Mouse (Mus musculus) myocyte (in vitro differentiated cells): ENCODE results near the gene Sypl. TPM values are rescaled to one million over a fixed set of nuclear protein-coding genes. Genes with fewer than 3 reads are reported as not detected.

Experiments used
- H3K27me3 ChIP-seq: one replicate; pipeline ENCODE4 v1.6.1; 2011; ENCODE audit not compliant: control insufficient read depth, insufficient read depth, insufficient read length
- H3K36me3 ChIP-seq: one replicate; pipeline ENCODE4 v1.6.1; 2011; ENCODE audit not compliant: control insufficient read depth, insufficient read depth
- H3K4me2 ChIP-seq: one replicate; pipeline ENCODE4 v1.6.1; 2011; ENCODE audit warnings: low read depth, control low read depth
- H3K4me3 ChIP-seq: one replicate; pipeline ENCODE4 v1.5.1; 2011; ENCODE audit warnings: mild to moderate bottlenecking, control low read depth, moderate library complexity
- H3K79me2 ChIP-seq: one replicate; pipeline ENCODE4 v1.6.1; 2011; ENCODE audit not compliant: control insufficient read depth, insufficient read depth
- H3ac ChIP-seq: one replicate; pipeline ENCODE4 v1.6.1; 2011; ENCODE audit not compliant: control insufficient read depth, insufficient read length
- MYOG ChIP-seq, 3 experiments: IDR thresholded peaks; one replicate each; pipeline ENCODE4 v1.6.1; 2011; ENCODE audit warnings: control low read depth in 2 of 3, low read depth in 2 of 3, mild to moderate bottlenecking in 2 of 3; ENCODE audit not compliant: insufficient read length in 2 of 3, control insufficient read depth in 1 of 3, insufficient read depth in 1 of 3
- SRF ChIP-seq: IDR thresholded peaks from one replicate; pipeline ENCODE4 v1.6.1; 2011; ENCODE audit warnings: low read depth; ENCODE audit not compliant: control insufficient read depth, insufficient read length
- TCF12 ChIP-seq: IDR thresholded peaks from one replicate; pipeline ENCODE4 v1.6.1; 2011; ENCODE audit warnings: mild to moderate bottlenecking, control low read depth; ENCODE audit not compliant: poor library complexity, insufficient read depth, severe bottlenecking
- TCF3 ChIP-seq: IDR thresholded peaks from one replicate; pipeline ENCODE4 v1.6.1; 2011; ENCODE audit warnings: low read depth, control low read depth; ENCODE audit not compliant: insufficient read length
- USF1 ChIP-seq: IDR thresholded peaks from one replicate; pipeline ENCODE4 v1.6.1; 2011; ENCODE audit warnings: low read depth, mild to moderate bottlenecking, control low read depth, moderate library complexity
- polyA plus RNA-seq: library from polyadenylated mRNA; unstranded; fragments of >200 nt; fragmentation: generic; extraction: Trizol; gene quantifications from one replicate; pipeline ENCODE4 v1.2.1, GENCODE M21; 2012; ENCODE audit warnings: missing spikeins

The Sypl gene
- polyA plus RNA-seq, 1 experiment: 64.0 TPM

DNA sequence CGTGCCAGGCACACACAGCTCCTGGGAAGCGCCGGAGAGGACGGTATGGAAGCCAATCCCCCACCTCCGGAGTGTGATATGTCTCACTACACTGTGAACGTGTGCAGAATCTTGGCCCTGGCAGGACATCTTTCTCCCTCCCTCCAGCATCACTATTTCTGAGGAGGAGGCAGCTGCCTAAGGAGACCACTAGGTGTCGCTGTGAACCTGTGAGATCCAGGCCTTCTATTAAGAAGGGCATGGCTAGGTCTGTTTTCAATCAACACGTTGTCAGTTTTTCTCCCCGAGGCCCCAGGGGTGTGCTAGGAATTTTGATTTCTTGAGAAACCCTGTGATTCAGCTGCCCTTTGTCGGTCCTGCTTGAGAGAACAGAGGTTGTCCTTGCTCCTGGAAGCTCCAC is 73.4 kb downstream of the Sypl start:
- no peak overlapping the region for H3K4me3 ChIP-seq
- H3K4me2 ChIP-seq: peak overlapping the region; percentile 19

DNA sequence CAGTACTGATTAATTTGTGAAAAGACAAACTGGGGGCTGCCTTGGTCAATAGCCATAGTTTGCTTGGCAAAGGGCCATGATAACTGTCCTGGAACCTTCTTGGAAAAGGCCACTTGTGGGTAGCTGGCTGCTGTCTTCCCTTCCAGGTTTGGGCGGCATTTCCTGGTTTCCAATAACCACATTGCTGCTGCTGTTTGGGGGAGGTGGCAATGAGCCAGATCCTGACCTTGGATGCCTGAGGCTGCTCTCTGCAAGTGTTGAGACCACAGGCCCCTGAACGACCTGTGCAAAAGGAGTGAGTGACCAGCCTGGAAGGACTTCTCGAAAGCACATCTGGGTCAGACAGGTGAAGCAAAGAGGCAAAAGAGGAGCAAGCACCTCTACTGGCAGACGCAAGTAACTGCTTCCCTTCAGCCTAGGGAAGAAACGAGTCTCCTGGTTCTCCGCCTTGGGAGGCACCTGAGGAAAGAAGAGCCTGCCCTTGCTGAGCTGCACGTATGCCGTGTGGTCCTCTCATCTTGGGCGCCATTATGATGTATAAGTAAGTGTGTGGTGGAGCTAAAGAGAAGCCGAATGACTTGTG is 74.5 kb downstream of the Sypl start:
- H3K4me2 ChIP-seq: no peak overlapping the region

More for the DNA sequence above, 73.4 kb downstream of the Sypl start:
- Histone ChIP-seq H3K79me2 (no peaks in the 10 kb centered on the region), H3K27me3 (no peaks in the 10 kb centered on the region), H3ac (no peak overlapping the region), H3K36me3 (no peaks in the 10 kb centered on the region)
- no peak for TF ChIP-seq TCF3

DNA sequence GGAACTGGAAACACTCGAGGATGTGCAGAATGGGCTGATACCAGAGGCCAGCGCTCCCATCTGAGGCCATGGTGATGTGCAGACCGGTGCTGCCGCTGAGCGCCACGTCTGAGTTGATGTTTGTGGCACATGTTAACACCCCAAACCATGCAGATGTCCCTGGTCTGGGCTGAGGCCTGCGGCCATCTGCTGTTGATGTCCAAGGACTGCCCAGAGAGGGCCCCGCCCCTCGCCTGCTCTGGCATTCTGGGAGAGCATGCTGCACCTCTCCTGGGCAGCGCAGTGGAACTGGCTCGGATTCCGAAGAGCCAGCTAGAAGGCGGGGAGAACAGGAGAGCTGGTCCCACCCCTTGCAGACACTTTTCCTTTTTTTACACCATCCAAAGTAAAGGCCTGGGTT is 75.0 kb downstream of the Sypl start:
- no peaks in the 10 kb centered on the region for H3K27me3 ChIP-seq
- H3K36me3 ChIP-seq: no peaks in the 10 kb centered on the region
- H3K4me3 ChIP-seq: no peak overlapping the region
- H3K4me2 ChIP-seq: no peak overlapping the region
- H3ac ChIP-seq: no peak overlapping the region
- no peaks in the 10 kb centered on the region for H3K79me2 ChIP-seq
- TF ChIP-seq MYOG (IDR thresholded peaks at IDR 0.05; ENCODE audit: control insufficient read depth in 1 of 3, insufficient read depth in 1 of 3, insufficient read length in 2 of 3, low read depth in 2 of 3) (peak in 1 of 3 experiments; percentile 11), SRF (no peak), TCF12 (no peak), USF1 (no peak)

More for the DNA sequence above, 74.5 kb downstream of the Sypl start:
- Histone ChIP-seq H3K4me3 (no peak overlapping the region), H3K79me2 (no peaks in the 10 kb centered on the region), H3ac (no peak overlapping the region), H3K36me3 (no peaks in the 10 kb centered on the region), H3K27me3 (no peaks in the 10 kb centered on the region)
- no peak for TF ChIP-seq SRF

Other genes starting within 250 kb of the Sypl start
- 8.8 TPM for gene Nampt, start 134.3 kb upstream of the Sypl start, polyA plus RNA-seq
- 0.04 TPM for gene Cdhr3, start 139.0 kb downstream of the Sypl start, polyA plus RNA-seq
- 12.4 TPM for gene Atxn7l1, start 193.8 kb downstream of the Sypl start, polyA plus RNA-seq